Mouse (Mus musculus) thymus, adult 2 months (tissue): Measurements from ENCODE around the gene Wnk2.

ENCODE experiments used
- CTCF ChIP-seq: fragments of 200-500 bp; IDR thresholded peaks from 2 replicates; pipeline ENCODE4 v1.5.1; 2012; ENCODE audit warnings: mild to moderate bottlenecking, control low read depth, low read length, moderate library complexity, borderline replicate concordance; ENCODE audit not compliant: control insufficient read depth, poor library complexity, insufficient read depth; ENCODE audit errors: extremely low read depth
- POLR2A ChIP-seq: fragments of 200-500 bp; IDR thresholded peaks from 2 replicates; pipeline ENCODE4 v1.6.1; 2012; ENCODE audit warnings: mild to moderate bottlenecking, low read length, control low read depth, moderate library complexity; ENCODE audit not compliant: control insufficient read depth, poor library complexity, insufficient read depth; ENCODE audit errors: extremely low read depth

DNA sequence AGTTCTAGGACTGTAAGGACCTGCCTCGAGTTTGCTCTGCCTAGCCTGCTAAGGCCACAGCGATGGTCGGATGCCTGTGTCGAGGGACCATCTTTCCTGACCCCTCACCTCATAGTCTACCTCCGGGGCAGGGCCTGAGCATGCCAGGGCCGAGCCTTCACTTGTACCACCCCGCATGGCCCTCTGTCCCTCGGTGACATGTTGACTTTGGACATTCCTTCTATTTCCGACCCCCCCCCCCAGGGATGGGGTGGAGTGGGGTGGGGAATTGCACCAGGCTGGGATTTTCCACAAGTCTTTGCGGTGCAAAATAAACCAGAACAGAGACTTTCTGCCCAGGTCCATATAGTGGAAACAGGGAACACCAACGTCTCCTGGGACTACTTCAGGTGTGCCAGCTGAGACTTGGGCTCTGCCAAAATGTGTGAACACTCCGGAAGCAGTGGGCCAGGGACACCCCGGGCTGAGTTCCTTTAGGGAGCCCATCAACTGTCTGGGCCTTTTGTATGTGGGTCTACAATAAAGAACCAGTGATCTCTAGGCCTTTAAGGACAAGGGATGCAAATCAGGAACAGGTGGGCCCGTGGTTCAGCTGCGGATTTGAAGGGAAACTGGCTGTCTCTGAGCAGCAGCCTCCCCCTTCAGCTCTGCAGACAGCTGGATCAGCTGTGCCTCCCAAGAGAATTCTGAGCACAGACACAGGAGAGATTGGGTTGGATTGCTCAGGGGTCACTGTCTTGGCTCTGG is 40.6 kb upstream of the Wnk2 start:
- TF ChIP-seq CTCF (no peak), POLR2A (no peak)
